Mouse (Mus musculus): Measurements from ENCODE around the gene Mpl. TPM values are rescaled to one million over a fixed set of nuclear protein-coding genes. Genes with fewer than 3 reads are reported as not detected.

The Mpl gene
- polyA plus RNA-seq, 1 experiment: 0.11 TPM

DNA sequence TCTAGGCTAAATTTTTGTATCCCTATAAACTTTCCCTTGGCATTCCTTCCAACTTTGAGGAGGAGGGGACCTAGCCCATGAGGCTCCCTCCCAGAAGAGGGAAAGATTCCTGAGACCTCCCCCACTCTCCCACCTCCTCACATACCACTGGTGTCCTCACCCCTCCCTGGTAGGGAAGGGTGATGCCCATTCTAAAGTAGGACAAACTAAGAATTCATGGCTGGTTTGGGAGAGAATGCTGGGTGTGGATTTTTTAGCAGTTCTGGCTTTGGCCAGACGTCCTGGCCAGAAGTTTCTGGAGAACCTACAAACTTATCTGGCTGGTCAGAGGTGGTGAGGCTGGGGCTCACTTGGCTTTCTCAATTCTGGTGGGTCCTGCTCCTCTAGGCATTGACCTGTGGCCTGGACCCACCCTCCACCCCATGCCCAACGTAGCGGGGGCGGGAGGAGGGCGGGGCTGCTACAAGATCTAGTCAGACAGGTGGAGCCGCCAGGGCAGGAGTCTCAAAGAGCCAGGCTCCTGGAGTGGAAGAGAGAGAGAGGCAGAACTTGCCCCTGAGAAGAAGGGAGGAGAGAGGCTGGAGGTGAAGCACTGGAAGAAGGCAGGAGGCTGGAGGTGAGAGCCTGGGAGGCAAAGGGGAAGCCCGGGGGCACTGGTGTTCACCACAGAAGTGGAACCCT lies 28.0 kb downstream of the Mpl start:
- TF ChIP-seq TAL1 (IDR thresholded peaks at IDR 0.05; ENCODE audit: low read length) (no peak), GATA1 (IDR thresholded peaks at IDR 0.05; ENCODE audit: low read length) (no peak)
- H3K36me3 ChIP-seq (ENCODE audit: control insufficient read depth): peaks cover 67% of the 10 kb centered on the region

DNA sequence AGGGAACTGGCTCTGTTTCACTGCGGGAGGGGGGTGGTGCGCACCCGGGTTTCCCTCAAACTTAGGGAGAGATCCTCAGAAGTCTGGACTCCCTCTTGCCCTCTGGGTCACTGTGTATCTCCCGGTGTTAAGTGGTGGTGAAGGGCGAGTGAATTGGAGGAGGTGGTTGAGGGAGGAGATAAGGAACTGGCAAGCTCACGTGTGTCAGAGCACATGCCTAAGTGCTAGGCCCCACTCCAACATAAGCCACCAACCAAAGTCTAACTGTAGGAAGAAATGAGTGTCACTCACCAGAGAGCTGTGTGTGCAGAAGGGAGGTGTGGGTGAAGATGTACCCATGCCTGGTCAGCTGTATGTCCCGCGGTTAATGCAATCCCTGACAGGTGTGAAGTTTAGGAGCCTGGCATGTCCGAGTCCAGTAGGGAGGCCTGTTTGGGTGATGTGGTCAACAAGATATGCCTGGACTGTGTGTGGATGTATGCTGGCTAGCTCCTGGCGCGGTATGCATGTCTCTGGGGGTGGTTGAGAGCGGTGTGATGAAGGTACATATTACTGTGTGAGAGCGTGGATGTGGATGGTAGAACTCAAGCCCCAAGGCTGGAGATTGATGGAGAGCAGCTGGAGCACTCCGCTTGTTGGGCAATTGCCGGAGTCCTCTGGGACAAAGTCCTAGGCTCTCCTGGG lies 28.6 kb downstream of the Mpl start:
- H3K9me3 ChIP-seq (ENCODE audit: control insufficient read depth, low read length): no peaks in the 10 kb centered on the region
- H3K4me1 ChIP-seq (ENCODE audit: control insufficient read depth): peaks cover 98% of the 10 kb centered on the region
- peak overlapping the region; percentile 84 for H3K4me3 ChIP-seq (replicated peaks)
- no peaks in the 10 kb centered on the region for H3K27me3 ChIP-seq (ENCODE audit: control insufficient read depth)
- TF ChIP-seq GATA1 (IDR thresholded peaks at IDR 0.05; ENCODE audit: low read length) (peak; percentile 67), TAL1 (IDR thresholded peaks at IDR 0.05; ENCODE audit: low read length) (no peak)
- peaks cover 64% of the 10 kb centered on the region for H3K36me3 ChIP-seq (ENCODE audit: control insufficient read depth)

More for the DNA sequence above, 28.0 kb downstream of the Mpl start:
- Histone ChIP-seq H3K4me1 (ENCODE audit: control insufficient read depth) (peaks cover 98% of the 10 kb centered on the region), H3K9me3 (ENCODE audit: control insufficient read depth, low read length) (no peaks in the 10 kb centered on the region), H3K27me3 (ENCODE audit: control insufficient read depth) (no peaks in the 10 kb centered on the region), H3K4me3 (replicated peaks) (peak overlapping the region; percentile 84)

DNA sequence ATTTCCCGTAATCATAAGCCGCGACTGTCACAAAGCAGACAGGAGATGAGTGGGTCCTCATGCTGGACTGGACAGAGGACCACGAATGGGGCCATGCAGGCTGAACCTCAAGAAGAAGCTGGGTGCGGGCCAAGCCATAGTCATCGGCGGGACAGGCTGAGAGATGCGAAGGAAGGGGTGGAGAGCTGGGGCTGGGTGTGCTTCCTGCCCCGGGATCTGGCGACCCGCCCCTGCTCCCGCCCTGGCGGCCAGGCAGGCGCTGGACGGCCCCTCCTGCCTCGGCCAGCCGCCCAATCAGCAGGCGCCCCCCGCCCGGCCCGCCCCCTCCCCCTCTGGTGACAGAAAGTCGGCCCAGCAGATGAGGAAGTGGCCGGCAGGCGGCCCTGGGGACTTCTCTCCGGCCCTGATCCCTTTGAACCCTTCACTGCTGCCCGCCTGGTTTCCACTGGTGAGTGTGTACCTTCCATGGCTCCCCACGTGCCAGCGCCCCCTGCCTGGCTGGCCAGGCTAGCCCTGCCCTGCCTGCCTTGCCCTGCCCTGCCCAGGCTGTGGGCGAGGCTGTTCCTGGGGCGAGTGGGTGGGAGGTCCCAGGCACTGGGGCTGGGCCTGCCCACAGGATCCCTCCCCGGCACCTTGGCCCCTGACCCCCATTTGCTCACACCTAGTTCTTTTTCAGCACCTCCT lies 29.4 kb downstream of the Mpl start, which contains the start of gene Elovl1:
TSS of gene Elovl1 (plus strand) at position 326 of the 684 bp plus-strand sequence.
- TF ChIP-seq TAL1 (IDR thresholded peaks at IDR 0.05; ENCODE audit: low read length) (no peak), GATA1 (IDR thresholded peaks at IDR 0.05; ENCODE audit: low read length) (no peak)
- Histone ChIP-seq H3K27me3 (ENCODE audit: control insufficient read depth) (no peaks in the 10 kb centered on the region), H3K36me3 (ENCODE audit: control insufficient read depth) (peaks cover 63% of the 10 kb centered on the region), H3K9me3 (ENCODE audit: control insufficient read depth, low read length) (no peaks in the 10 kb centered on the region), H3K4me3 (replicated peaks) (peak within 1 kb of the TSS; percentile 84), H3K4me1 (ENCODE audit: control insufficient read depth) (peaks cover 97% of the 10 kb centered on the region)

DNA sequence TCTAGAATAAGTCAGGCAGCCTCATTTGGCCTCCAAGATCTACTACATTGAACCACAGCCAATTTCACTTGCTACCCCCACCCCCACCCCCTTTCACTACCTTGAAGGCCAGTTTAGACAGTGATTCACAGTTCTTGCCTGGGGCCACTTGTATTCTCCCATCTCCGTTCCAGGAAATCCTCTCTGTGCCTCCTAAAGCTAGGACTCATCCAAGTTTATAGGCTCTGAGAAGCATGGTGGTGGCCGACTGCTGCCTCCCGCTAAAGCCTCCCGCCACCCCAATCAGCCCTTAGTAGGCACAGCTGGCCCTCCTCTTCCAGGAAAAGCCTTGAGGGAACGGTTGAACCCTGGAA lies 29.9 kb downstream of the Mpl start:
- no peak for TF ChIP-seq GATA1 (IDR thresholded peaks at IDR 0.05; ENCODE audit: low read length)
- TF ChIP-seq TAL1 (IDR thresholded peaks at IDR 0.05; ENCODE audit: low read length): no peak
- no peaks in the 10 kb centered on the region for H3K9me3 ChIP-seq (ENCODE audit: control insufficient read depth, low read length)
- peaks cover 92% of the 10 kb centered on the region for H3K4me1 ChIP-seq (ENCODE audit: control insufficient read depth)
- H3K4me3 ChIP-seq (replicated peaks): peak overlapping the region; percentile 84
- peaks cover 57% of the 10 kb centered on the region for H3K36me3 ChIP-seq (ENCODE audit: control insufficient read depth)
- no peaks in the 10 kb centered on the region for H3K27me3 ChIP-seq (ENCODE audit: control insufficient read depth)

DNA sequence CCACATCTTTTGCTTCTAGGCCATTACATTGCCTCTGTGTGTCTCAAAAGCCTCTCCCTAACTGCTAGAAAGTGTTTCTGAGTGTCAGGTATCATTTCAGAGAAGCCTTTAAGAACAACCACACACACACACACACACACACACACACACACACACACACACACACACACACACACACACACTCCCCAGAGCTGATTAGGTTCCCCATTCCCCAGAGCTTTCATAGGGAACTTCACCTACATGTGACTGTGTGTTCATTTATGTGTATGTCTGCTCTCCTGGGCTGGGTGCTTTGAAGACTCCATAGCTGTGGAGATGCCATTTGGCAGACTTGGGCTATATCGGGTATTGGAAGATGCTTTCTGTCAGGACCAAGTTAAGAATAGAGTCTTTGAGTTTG lies 31.9 kb downstream of the Mpl start:
- TF ChIP-seq GATA1 (IDR thresholded peaks at IDR 0.05; ENCODE audit: low read length) (no peak), TAL1 (IDR thresholded peaks at IDR 0.05; ENCODE audit: low read length) (no peak)
- Histone ChIP-seq H3K27me3 (ENCODE audit: control insufficient read depth) (no peaks in the 10 kb centered on the region), H3K4me1 (ENCODE audit: control insufficient read depth) (peaks cover 76% of the 10 kb centered on the region), H3K4me3 (replicated peaks) (no peak overlapping the region), H3K36me3 (ENCODE audit: control insufficient read depth) (peaks cover 51% of the 10 kb centered on the region), H3K9me3 (ENCODE audit: control insufficient read depth, low read length) (no peaks in the 10 kb centered on the region)

DNA sequence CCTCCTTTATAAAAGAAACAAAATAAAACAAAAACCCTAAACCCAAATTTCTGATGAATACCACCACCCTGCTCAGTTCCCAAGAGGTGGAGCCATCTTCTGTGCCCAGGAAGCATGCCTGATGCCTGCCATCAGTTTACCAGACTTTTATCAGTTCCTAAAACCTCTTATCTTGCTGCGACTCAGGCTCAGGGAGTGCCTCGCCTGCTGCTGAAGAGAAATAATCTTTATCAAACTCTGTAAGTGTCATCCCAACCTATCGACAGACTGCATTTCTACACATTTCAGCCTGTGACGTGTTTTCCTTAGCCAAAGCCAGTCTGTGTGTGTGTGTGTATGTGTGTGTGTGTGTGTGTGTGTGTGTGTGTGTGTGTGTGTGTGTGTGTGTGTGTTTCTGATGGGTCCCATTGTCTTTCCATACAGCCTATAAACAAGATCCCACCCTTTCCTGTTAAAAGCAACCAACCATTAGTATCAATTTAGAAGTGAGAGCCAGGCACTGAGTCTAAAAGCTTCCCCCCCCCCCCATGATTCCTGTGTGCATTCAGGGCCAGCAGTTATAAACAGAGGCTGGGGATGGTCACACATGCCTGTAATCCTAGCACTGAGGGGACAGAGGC lies 32.7 kb downstream of the Mpl start:
- peak overlapping the region; percentile 8 for H3K4me3 ChIP-seq (replicated peaks)
- peaks cover 51% of the 10 kb centered on the region for H3K36me3 ChIP-seq (ENCODE audit: control insufficient read depth)
- H3K4me1 ChIP-seq (ENCODE audit: control insufficient read depth): peaks cover 74% of the 10 kb centered on the region
- TF ChIP-seq GATA1 (IDR thresholded peaks at IDR 0.05; ENCODE audit: low read length) (peak; percentile 92), TAL1 (IDR thresholded peaks at IDR 0.05; ENCODE audit: low read length) (peak; percentile 60)
- H3K9me3 ChIP-seq (ENCODE audit: control insufficient read depth, low read length): no peaks in the 10 kb centered on the region
- no peaks in the 10 kb centered on the region for H3K27me3 ChIP-seq (ENCODE audit: control insufficient read depth)

DNA sequence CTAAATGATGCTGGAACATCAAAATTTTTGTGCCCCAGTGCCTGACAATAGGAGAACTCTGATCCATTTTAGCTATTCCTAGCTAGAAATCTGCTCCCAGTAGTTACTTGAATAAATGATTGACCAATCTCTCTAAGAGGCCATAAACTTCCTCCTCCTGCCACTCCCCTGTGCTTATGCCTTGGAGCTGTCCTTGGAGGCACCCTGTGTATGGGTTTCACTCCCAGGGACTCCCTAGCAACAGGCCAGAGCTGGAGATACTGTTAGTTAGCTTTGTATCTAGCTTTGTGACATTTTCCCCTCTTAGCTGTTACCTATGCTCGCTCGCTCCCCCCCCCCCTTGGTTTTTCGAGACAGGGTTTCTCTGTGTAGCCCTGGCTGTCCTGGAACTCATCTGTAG lies 35.9 kb downstream of the Mpl start:
- no peak for TF ChIP-seq TAL1 (IDR thresholded peaks at IDR 0.05; ENCODE audit: low read length)
- TF ChIP-seq GATA1 (IDR thresholded peaks at IDR 0.05; ENCODE audit: low read length): no peak
- H3K27me3 ChIP-seq (ENCODE audit: control insufficient read depth): no peaks in the 10 kb centered on the region
- peaks cover 46% of the 10 kb centered on the region for H3K4me1 ChIP-seq (ENCODE audit: control insufficient read depth)
- no peak overlapping the region for H3K4me3 ChIP-seq (replicated peaks)
- peaks cover 66% of the 10 kb centered on the region for H3K36me3 ChIP-seq (ENCODE audit: control insufficient read depth)
- no peaks in the 10 kb centered on the region for H3K9me3 ChIP-seq (ENCODE audit: control insufficient read depth, low read length)

DNA sequence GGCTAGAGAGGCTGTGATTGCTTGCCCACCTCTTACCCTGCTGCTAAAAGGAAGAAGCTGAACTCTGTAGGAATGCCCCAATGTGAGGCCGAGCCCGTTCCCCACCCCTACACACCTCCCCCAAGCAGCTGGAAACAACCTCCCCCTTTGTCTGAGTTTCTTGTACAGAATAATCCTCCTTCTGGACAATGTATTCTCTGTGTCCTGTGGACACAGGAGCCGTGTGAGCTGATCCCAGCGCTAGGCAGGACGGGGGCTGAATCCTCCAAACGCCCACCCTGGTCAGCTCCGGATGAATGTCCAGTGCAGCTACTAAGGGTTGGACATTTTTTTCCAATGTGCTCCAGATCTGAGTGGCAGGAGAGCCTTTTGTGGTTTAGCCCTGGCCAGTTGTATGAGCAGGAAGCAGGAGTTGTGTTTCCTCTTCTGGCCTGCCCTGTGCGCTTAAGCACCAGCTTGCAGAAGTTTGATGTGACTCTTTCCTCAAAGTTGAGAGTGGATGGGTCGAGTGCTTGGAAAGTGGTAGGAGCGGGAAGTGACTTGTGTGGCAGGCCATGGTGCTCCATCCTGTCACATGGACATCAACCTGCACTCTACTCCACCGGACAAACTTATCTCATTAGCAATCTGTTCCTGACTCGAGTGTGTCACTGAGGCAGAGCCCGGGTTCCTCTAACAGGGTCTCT lies 40.1 kb downstream of the Mpl start:
- H3K4me1 ChIP-seq (ENCODE audit: control insufficient read depth): peaks cover 13% of the 10 kb centered on the region
- H3K27me3 ChIP-seq (ENCODE audit: control insufficient read depth): no peaks in the 10 kb centered on the region
- H3K4me3 ChIP-seq (replicated peaks): no peak overlapping the region
- TF ChIP-seq TAL1 (IDR thresholded peaks at IDR 0.05; ENCODE audit: low read length) (no peak), GATA1 (IDR thresholded peaks at IDR 0.05; ENCODE audit: low read length) (no peak)
- no peaks in the 10 kb centered on the region for H3K9me3 ChIP-seq (ENCODE audit: control insufficient read depth, low read length)
- peaks cover 90% of the 10 kb centered on the region for H3K36me3 ChIP-seq (ENCODE audit: control insufficient read depth)

All from erythroblast, embryonic 14.5 days (primary cell).